Mouse (Mus musculus) adrenal gland (tissue): ENCODE measurements around the gene Cxcl15.

ENCODE experiments used
- intact Hi-C: fragments of 180-260 bp; cut with DNase I; formaldehyde crosslinking; loops from one replicate; pipeline ENCODE4 v1.15.1; 2025
- long read RNA-seq, 2 experiments: library from polyadenylated mRNA; unstranded; transcript quantifications; one replicate each; pipeline ENCODE4 v2.0.0; 2020; ENCODE audit warnings: borderline replicate concordance in 1 of 2; ENCODE audit not compliant: insufficient replicate concordance in 1 of 2

The Cxcl15 gene
- long read RNA-seq, experiment 1: 0 reads
- long read RNA-seq, experiment 2: 0 reads

GRCm38 (mm10) chr5:90794195-90794625, at the start of gene Cxcl15:
Gene Cxcl15 (plus strand): TSS chr5:90794534.
- intact Hi-C loops: no loop called here

- intact Hi-C loops: no loop called here
Measured at GRCm38 (mm10) chr5:90753934-90754333, 40.4 kb upstream of the Cxcl15 start.

- intact Hi-C loops: no loop called here
Measured at GRCm38 (mm10) chr5:90758020-90758605, 36.2 kb upstream of the Cxcl15 start.

- intact Hi-C loops: no loop called here
Measured at GRCm38 (mm10) chr5:90759077-90760065, 35.0 kb upstream of the Cxcl15 start, which contains the start of gene Cxcl5. Gene Cxcl5 (plus strand): TSS chr5:90759360.

- intact Hi-C loops: no loop called here
Measured at GRCm38 (mm10) chr5:90760303-90760702, 34.0 kb upstream of the Cxcl15 start.

- intact Hi-C loops: no loop called here
Measured at GRCm38 (mm10) chr5:90760844-90761243, 33.5 kb upstream of the Cxcl15 start.

- intact Hi-C loops: no loop called here
Measured at GRCm38 (mm10) chr5:90761834-90762233, 32.5 kb upstream of the Cxcl15 start.

GRCm38 (mm10) chr5:90763912-90764665, 30.2 kb upstream of the Cxcl15 start:
- intact Hi-C loops: no loop called here

GRCm38 (mm10) chr5:90765821-90766606, 28.3 kb upstream of the Cxcl15 start:
- intact Hi-C loops: no loop called here

- intact Hi-C loops: no loop called here
Measured at GRCm38 (mm10) chr5:90768218-90768617, 26.1 kb upstream of the Cxcl15 start, which contains the start of gene Ppbp. Gene Ppbp (plus strand): TSS chr5:90768518.

- intact Hi-C loops: no loop called here
Measured at GRCm38 (mm10) chr5:90771369-90771768, 23.0 kb upstream of the Cxcl15 start.

GRCm38 (mm10) chr5:90771880-90772653, 22.3 kb upstream of the Cxcl15 start, which contains the start of gene Pf4:
Gene Pf4 (plus strand): TSS chr5:90772435.
- intact Hi-C loops: no loop called here

- intact Hi-C loops: no loop called here
Measured at GRCm38 (mm10) chr5:90775562-90775961, 18.8 kb upstream of the Cxcl15 start.

GRCm38 (mm10) chr5:90777621-90778020, 16.7 kb upstream of the Cxcl15 start:
- intact Hi-C loops: no loop called here

GRCm38 (mm10) chr5:90778856-90779255, 15.5 kb upstream of the Cxcl15 start:
- intact Hi-C loops: no loop called here

GRCm38 (mm10) chr5:90783697-90784096, 10.6 kb upstream of the Cxcl15 start:
- intact Hi-C loops: loop anchor here (10.0 kb wide), 1 partner anchor 111 kb away; the partner anchor contains the start of gene Cxcl1

- intact Hi-C loops: loop anchor here (5.0 to 10.0 kb wide), 2 partner anchors 109 to 124 kb away; partner anchors contain the start of gene Cxcl1
Measured at GRCm38 (mm10) chr5:90785659-90786588, 8.4 kb upstream of the Cxcl15 start, which contains the start of gene Cxcl3. Gene Cxcl3 (plus strand): TSS chr5:90786103.

GRCm38 (mm10) chr5:90788114-90788513, 6.2 kb upstream of the Cxcl15 start:
- intact Hi-C loops: loop anchor here (5.0 to 10.0 kb wide), 2 partner anchors 107 to 126 kb away; partner anchors contain the start of gene Cxcl1
